Mouse (Mus musculus): ENCODE data around the gene Bmp7.

Bmp7 gene

DNA sequence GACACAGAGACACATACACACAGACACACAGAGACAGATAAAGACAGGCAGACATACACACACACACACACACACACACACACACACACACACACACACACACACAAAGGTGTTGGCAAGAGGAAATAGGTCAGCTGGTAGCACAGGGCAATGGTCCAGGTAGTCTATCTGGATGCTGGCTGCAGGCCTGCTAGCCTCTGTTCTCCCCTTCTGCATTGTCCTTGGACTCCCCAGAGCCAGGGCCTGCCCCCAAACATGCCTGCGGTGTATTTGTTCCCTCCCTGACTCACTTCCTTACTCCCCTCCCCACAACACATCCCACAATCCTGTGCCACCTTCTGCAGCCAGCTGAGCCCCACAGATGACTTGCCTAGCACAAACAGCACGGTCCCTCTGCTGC is 86.0 kb downstream of the Bmp7 start:
- no peak for DNase-seq (ENCODE audit: low read depth)

DNA sequence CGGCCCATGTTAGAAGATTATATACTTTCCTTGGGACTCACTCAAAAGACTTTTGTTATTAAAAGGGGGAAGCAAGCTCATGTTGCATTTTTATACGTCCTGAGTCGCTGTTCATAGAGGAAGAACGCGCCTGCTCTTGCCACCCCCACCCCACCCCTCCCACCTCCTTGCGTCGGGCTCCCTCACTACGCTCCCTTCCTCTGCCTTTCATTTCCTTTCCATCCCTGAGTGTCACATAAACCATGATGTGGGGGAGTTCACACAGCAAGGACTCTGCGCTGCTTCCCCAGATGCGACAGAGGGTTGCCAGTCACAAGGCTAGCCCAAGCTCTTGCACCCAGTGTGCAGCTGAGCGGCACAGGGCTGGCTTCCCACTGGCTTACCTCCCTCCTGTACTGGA is 88.3 kb downstream of the Bmp7 start:
- DNase-seq (ENCODE audit: low read depth) = no peak

DNA sequence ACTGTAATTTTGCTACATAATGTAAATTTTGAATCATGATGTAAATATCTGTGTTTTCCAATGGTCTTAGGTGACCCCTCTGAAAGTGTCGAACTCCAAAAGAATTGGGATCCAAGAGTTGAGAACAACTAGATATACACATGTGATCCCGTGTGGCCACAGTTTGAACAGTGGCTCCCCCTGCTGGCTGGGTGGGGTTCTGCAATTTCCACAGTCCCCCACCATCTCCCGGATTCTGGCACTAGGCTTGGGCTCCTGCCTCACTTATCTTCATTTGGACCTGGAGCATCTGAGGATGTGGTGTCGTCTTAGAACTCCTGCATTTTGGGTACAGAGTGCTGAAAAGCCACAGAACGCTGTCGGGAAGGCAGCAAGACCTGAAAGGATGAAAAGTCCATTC is 91.9 kb downstream of the Bmp7 start:
- peak; percentile 66 for DNase-seq (ENCODE audit: low read depth)

DNA sequence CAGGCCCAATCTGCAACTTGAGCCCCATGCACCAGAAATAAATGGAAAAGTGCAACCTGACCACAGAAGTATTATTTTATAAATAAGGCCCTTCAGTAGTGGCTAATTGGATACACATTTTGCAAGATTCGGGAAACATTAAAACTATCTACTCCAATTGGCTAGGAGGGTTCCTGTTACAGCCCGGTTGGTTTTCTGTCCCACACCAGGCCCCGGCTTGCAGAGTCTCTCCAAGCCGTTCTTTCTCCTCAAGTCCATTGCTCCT is 93.9 kb downstream of the Bmp7 start:
- DNase-seq (ENCODE audit: low read depth) = no peak

DNA sequence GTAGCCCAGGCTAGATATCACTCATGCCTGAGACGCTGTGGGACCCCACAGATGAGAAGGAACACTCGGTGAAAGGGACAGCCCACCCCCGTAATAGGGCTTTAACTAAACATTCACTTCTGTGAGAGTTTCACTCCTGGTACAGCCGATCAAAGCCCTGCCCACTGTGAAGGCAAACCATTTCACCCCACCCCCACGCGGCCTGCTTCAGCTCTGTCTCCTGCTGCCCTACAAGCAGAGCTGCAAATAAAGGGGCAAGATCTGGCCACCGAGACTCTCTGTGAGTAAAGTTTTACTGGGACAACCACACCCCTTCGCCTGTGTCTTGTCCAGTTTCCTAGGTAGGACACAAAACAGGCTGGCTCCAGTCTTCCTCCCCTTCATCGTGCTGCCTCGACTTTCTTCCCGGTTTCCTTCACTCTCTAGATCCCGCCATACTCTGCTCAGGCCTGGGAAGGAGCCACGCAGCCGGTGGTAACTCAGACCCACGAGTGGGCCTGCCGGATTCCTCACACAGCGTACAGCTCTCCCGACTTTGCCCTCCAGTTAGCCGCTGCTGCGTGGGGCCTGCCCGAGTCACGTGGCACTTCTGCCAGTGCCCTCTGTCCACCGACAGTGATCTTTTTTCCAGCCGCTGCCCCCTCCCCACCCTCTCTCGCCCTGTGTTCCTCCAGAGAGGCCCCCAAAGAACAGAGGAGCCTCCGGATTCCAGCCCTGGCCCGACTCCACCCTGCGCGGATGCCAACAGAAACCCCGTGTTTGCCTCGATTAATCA is 94.4 kb downstream of the Bmp7 start:
- DNase-seq (ENCODE audit: low read depth) = no peak

DNA sequence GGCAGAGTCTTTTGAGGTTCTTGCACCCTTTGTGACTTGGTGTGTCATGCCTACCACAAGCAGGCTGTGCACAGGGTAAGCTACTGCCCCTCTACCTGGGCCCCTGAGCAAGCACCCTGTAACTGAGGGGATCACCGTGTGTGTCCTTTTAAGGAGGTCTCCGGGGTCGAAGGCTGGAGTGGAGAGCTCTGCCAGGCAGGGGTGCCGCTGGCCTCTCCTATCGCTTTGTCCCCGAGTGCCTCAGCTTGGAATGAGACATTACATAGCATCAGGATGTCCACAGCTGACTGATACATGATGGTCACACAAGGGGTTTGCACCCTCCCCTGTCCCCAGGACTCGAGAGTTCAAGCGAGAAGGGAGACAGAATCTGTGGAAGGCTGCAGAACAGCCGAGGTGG is 96.2 kb downstream of the Bmp7 start:
- no peak for DNase-seq (ENCODE audit: low read depth)

DNA sequence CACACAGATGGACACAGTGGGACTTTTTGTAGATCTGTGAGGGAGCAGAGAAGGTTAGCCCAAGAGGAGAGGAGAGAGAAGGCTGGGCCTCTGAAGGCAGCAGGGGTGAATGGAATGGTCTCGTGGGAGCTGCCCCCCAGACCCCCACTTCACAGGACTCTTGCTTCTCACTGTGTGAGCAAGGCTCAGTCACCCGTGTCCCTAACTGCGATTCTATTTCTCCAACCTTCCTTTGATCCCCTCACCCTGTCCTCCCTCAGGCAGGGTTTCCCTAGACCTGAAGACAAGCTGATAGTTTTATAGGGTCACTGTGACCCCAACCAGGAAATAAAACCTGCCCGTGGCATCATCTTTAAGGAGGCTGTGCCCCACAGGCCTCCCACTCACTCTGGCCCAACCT is 97.8 kb downstream of the Bmp7 start:
- DNase-seq (ENCODE audit: low read depth) = no peak

DNA sequence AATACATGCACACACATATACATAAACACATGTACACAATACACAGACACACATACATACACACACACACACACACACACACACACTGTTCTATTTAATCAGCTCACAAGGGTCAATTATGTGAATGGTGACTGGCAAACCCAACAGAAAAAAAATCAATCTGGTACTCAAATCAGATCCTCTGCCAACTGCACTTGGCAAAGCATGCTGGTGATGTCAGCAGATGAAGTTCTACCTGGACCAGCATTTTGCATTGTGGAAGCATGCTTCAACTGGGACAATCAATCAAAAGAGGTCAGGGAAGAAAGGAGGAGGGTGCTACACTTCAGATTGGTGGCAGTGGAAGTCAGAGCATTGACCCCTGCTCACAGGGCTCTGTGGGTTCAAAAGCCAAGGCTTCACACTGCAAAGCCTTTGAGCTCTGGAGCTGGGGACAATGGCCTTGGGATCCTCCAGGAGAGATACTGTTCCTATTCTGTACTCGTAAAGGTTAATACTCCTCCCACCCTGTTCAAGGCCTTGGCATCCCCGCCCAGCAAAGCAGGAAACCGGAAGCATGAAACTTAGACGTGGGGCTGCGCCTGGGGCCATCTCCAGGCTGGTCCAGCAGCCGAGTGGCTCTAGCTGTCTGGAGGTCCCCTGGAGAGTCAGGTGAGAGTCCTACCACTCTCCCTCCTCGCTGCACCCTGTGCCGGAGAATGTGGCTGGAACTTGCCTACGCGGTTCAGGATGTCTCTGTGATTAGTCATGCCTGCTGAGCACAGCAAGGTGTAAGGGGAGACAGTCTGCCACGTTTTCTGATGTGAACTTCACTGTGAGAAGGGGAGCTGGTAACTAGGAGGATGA is 99.0 kb downstream of the Bmp7 start:
- DNase-seq (ENCODE audit: low read depth) = no peak

DNA sequence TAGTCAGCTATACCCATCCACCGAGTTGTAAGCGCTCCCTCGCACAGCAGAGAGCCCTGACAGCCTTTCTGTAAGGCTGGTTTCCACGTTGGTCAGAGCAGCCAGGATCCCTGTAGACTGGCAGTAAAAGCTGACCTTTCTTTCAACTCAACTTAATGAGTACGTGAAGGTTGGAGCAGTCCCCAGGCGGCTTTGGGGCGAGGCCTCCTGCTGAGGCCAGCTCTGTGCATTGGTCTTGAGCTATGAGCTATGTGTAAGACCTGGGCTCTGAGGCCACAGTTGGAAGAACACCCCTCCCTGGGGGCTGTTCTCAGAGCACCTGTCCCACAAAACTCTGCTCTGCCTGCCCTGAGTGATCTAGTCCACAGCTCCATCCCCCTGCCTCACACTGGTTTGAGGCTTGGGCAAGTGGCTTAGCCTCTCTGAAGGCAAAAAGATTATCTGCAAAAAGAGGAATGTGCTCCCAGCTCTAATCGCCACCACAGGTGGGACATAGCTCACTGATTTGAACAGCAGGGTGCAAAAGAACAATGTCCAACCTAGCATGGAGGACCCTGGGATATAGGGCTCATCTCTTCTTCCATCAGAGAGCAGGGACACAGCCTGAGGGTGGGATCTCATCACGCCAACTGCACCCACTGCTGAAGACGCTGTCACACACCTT is 100.7 kb downstream of the Bmp7 start:
- no peak for DNase-seq (ENCODE audit: low read depth)

DNA sequence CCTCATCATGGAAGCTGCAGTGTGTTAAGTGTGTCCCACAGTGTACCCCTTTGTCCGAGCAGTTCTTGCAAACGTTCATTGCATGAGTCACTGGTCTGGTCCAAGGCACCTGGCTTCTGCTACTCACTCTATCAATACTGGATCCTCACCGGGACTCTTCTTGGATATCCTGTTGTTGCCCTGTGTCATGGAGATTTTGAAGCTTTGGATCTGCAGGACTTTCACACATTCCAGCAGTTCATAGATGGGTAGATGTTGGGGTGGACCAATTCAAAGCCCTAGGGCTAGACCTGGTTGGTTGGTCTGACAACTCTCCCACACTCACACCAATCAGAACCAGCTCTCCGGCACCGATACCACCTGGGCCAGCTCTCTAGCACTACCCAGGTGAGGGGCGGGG is 103.6 kb downstream of the Bmp7 start:
- no peak for DNase-seq (ENCODE audit: low read depth)

DNA sequence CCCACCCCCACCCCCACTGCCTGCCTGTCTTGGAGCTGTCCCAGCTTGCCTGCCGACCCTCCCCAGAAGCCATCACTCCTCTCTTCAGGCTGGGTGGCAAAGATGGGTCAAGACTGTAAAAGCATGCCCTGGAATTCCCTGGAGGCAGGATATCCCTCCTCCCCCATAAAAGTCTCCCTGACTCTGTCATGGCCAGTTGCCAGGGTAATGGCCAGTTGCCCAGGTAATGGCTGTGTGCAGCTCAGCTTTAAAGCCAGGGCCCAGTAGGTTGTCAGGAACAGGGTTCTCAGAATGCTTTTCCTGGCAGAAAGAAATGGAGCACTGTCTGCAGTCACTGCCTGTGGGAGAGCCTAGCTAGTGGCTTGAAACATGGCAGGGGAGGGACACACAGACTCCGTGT is 106.9 kb downstream of the Bmp7 start:
- no peak for DNase-seq (ENCODE audit: low read depth)

DNA sequence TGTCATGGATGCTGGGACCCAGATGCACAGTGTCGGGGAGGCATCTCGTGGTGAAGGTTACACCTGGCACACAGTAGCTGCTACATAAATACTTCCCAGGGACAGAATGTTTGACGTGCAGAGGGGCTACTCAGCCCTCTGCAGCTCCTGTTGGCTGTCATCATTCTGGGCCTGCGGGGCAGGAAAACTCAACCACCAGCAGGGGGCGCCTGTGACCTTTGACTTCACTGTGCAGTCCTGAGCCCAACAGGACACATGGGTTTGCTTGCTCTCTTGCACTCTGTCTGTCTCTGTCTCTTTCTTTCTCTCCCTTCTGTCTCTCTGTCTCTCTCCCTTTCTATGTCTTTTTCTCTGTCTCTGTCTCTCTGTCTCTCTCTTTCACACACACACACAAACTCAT is 108.4 kb downstream of the Bmp7 start:
- DNase-seq (ENCODE audit: low read depth) = peak; percentile 86

DNA sequence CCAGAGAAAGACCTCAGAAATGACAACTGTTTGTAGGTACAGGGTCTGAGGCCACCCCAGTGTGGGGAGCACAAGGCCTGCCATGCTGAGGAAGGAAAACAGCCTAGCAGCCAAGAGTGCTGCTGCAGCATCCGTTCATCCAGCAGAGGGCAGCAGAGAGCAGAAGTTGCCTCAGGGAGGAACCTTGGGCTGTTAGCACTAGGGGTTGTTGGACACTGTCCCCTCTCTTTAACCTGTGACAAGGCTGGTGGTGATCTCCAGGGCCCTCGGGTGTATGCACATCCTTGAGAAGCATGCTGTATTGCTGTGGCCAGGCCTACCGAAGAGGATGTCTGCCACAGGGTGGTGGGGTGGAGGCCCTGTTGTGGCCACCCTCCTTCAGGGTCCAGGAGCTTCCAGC is 109.0 kb downstream of the Bmp7 start:
- peak; percentile 90 for DNase-seq (ENCODE audit: low read depth)

DNA sequence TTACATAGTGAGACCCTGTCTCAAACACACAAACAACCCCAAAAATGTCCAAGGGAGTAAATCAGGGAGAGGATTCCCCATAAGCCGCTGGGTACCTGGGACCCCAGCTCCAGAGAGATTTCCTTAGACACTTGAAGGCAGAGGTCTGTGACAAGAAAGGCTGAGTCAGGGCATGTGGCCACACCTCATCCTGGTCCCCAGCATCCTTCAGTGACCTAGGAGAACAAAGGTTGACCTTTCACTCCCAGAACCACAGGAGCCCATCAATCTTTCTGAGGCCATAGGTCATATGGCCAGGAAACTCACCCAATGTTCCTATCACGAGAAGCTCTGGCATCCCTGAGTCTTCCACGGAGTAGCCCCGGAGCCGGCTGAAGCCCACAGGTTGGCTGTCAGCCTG is 111.9 kb downstream of the Bmp7 start:
- DNase-seq (ENCODE audit: low read depth) = no peak

DNA sequence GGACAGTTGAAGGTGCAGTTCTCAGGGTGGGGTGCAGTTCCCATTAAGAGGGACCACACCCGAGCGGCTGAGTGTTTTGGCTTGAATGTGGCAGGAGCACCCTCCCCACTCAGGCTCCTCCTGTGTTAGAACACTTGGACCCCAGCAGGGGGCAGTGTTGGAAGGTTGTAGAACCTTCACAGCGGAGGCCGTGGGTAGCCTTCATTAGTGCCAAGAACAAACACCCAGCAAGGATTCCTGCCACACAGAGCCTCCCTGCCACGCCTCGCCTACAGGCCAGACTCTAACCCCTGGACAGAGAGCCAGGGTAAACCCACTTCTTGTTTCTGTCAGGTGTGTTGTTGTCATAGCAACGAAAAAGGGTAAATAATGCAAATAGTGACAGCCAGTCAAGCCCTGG is 112.6 kb downstream of the Bmp7 start:
- DNase-seq (ENCODE audit: low read depth) = peak; percentile 69

DNA sequence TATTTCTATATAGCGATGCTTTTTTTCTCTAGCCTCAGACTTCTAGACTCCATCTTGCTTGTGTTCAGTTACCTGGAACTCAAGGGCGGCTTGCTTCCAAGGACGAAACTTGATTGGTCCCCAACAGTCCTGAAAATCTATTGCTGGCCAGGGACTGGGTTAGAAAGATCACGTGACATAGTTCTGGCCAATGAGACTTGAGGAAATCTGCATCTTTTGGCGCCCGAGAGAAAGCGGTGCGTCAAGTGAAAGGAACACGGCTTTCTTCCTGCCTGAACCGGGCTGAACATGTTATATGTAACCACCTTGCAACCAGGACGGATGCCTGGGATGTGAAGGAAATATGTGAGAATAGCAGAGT is 114.4 kb downstream of the Bmp7 start:
- DNase-seq (ENCODE audit: low read depth) = no peak

DNA sequence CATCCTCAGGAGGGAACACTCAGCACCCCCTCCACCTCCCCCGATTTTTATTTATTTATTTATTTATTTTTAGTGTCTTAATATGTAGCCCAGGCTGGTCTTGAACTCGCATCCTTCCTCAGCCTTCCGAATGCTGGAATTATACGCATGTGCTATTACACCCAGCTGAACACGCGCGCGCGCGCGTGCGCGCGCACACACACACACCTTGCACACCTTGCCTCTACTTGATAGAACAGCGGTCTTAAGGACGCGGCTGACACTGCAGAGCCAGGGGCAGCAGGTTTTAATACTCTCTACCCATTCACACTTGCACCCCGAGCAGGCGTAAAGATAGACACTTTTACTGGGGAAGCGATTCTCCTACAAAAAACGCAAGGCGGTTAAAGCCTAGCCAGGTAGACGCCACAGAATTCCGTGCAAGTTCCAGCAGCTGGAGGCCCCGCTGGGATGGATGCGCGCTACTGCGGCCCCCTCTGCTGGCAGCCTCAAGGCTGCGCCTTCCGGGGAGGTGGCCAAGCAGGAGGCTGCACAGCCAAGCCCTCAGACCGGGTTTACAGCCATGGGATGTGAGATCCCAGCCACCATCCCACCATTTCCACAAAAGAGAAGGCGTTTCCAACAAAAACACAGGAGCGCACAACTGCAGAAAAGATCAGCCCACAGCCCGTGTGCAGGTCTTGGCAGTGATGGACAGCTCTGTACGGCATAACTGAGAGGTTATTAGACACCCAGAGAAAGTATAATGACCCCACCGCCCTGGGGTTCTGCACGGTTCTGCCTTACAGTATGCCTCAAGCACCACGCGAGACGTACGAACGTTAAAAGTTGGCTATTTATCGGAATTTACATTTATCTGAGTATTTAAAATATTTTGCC is 115.0 kb downstream of the Bmp7 start:
- no peak for DNase-seq (ENCODE audit: low read depth)

DNA sequence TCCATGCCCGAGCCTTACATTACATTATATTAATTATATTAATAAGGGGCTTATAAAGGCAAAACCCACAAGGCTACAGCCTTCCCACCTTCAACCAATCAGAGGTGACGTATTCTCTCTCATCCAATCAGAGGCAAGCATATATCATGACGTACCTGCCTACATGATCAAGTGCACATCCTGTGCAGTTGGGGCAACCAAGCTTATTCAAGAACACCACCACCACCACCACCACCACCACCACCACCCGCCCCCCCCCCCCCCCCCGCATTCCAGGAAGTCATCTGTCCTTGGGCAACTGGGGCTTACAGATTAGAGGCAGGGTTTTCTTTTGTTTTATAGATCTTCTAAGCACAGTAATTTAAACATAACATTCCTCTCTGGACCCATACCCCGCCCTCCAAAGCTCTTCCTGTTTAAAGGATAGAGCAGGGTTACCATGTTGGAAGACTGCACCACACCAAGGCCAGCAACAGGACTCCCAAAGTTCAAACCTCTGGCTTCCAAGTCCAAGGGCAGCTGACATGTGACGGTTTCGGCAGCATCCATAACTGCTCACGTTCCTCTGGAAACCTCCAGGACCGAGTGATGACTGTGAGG is 121.4 kb downstream of the Bmp7 start:
- no peak for DNase-seq (ENCODE audit: low read depth)
